Mouse (Mus musculus): ENCODE results near the gene Ccdc136.

DNA sequence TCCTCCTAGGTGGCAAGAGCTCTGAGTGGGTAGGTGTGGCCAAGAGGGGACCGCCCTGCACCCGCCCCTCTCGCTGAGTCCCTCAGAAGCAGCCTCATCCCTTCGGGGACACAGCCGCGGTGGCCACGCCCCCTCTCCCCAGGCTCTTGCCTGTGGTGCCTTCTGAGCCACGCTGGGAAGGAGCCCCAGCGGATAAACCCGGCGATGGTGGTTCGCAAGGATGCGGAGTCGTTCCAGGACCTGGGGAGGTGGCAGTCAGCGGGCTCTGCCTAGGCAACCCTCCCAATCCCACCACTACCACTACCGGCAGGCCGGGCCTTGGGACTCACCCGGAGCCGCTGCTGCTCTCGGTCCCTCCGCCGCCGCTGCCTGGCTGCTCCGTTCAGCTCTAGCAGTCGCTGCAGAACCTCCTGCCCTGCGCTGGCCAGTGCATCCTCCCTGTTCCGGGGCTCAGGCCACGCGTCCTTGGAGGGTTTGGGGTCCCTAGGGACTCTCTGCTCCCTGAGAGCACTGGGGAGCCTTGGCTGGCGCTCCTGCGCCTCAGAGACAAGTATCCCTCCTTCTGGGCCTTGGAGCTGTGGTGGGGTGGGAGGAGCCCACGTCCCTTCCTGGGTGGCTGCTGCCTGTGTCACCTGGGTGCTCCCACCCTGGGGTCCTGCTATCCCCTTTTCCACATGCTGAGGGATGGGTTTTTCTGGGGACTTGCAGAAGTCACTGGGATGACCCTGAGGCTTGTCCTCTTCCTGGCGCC is 78.0 kb downstream of the Ccdc136 start:
- no peak for TF ChIP-seq CTCF (IDR thresholded peaks at IDR 0.05; ENCODE audit: control insufficient read depth, insufficient read depth, insufficient replicate concordance, low read depth, low read length)
- TF ChIP-seq POLR2A (IDR thresholded peaks at IDR 0.05; ENCODE audit: control insufficient read depth, low read depth, low read length): no peak
